Mouse (Mus musculus) cerebellum, postnatal 14 days (tissue): Measurements from ENCODE around the gene Ankub1.

ENCODE experiments used
- DNase-seq, 2 experiments: peaks; one replicate each; pipeline ENCODE4 v3.0.0; 2021; ENCODE audit warnings: mixed read lengths in 2 of 2

Ankub1 gene

DNA sequence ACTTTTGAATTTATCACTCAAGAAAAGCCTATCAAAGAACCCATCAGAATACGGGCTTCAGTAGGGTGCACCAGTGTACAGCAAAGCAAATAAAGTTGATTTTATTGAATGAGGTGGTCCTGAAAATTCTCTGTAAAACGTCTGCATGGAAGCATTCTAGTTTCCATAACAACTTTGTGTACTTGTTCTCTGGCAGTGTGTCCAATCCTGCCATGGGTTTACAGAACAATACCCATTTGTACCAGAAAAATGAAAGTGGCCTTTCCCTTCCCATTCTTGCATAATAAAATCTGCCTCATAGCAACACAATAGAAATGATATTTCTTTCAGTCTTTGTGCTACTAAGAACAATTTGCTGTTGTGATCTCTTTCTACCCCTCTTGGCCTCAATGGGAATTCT is at the start of gene Ankub1:
Gene Ankub1 (minus strand): TSS at position 81 of the 400 bp plus-strand sequence.
- no peak for DNase-seq

DNA sequence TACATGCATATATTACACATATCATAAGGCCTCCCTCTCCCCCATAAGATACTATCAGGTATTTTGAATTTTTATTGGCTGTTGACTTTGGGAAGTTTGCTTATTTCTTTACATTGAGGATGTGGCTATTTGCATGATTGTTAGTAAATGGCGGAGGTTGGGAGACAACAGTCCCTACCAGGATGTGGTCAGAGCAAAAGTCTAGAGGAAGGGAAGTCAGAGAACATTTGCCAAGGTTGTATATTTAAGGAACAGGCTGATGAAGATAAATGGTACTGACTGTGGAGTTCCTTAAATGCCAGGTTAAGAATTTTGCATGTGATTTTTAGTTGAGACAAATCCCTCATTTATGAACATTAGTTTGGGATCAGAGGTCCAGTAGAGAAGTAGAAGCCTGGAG is 47.2 kb upstream of the Ankub1 start:
- no peak for DNase-seq

DNA sequence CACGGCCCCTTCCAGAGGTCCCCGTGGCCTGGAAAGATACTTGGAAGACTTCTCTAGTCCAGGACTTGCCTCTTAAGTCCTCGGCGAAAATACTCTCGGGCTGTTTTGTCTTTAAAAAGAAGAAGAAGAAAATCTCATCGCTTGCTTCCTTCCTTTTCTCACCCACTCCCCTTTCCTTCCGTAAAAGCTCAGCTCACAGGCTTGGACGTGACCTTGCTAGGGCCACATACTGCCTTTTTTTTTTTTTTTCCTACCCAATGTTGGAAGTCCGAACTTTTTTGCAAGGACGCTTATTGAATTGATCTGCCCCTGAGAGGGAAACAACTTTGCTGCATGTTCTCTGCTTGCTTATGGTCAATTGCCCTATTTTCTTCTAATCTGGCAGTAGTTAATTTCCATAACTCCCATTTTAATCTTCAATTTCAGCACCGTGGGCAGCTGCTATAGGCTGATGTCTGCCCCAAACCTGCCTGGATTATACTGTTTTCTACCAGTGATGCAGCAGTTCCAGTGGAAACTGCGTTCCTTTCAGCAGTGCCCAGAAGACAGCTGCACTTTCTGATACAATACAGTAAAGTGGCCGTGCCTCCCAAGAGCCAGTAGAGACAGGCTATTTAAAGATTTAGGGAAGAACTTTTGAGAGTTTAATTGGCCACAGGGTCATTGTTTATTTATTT is 44.0 kb upstream of the Ankub1 start:
- DNase-seq, result no peak

DNA sequence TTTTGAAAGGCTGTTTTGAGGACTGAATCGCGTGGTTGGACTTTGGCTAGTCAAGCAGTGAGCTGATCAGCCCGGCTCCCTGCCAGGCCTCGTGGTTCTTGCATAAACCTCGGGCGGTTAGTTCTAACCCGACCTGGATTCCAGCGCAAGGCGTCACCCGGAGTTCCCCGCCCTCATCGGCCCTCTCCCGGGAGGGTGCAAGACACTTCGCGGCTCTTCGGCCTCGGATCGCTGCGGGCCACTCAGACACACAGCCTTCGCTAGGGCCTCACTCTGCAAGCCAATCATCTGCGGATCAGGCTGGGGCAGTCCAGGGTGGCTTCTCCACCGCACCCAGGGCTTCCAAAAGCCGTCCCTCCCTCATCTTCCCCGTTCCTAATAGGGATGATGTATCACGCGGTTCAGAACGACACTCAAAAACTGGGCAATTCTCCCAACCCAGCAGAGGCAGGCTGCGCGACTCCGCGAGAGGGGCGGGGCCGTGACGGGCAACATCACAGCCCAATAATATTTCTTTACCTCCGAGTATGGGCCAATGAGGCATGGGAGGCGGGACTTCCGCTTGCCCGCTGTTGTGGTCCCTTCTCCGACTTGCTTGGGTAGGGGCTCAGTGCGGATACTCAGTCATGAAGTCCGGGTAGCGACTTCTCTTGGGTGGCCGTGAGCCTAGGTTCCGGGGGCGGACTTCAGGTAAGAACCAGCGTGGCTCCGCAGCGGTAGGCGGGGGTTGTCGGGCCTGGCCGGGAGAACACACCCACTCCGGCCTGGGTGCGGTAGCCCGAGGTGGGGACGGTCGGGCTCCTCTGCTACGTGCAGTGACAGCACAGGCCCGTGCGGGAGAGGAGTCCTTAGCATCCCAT is 43.1 kb upstream of the Ankub1 start, which contains the start of gene Rnf13:
Gene Rnf13 (plus strand): TSS at position 552 of the 860 bp plus-strand sequence.
- peak; percentile 98 to 99 for DNase-seq

DNA sequence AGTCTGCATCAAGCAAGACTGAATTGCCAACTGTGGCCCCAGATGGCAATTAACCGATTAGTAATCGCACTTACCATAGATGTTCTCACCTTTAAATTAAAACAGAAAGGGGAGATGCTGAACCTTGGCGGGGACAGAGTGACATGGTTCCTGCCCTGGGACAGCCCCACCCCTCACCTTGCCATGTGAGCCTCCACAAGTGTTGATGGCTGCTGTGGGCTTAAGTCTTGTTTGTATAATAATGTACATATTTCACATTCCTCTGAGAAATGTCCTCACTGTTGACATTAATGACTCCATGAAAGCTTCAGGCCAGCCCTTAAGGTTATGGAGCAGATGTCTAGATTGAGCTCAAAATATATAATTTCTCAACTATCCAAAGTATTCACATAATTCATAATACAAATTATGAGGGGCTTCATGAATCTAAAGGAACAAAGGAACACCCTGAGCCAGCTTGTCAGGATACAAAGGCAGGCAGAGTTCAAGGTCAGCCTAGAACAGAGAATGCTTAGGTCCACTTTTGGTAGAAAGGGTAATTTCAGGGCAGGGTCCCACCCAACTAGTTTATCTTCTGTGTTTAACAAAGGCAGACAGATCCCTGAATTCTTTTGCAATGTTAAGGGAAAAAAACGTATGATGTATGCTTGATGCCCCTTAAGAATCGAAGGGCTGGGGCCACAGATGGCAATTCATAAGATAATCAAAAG is 39.8 kb upstream of the Ankub1 start:
- DNase-seq, result no peak

DNA sequence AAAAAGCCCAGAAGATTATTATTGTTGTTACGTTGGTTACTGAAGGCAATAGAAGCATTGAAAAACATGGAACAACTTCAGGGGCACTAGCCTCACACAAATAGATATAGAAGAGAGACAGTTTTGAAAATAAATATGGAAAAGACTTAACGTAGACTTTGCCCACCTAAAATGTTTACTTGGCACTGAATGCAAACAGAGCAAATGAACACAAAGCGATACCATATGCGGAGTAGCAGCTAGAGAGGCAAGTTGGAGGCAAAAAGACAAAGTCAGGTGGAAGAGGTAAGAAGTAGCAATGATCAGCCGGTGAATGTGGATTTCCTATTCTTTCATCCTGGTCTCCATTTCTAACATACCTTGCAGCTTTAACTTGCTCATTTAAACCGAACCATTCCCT is 21.6 kb upstream of the Ankub1 start:
- no peak for DNase-seq

DNA sequence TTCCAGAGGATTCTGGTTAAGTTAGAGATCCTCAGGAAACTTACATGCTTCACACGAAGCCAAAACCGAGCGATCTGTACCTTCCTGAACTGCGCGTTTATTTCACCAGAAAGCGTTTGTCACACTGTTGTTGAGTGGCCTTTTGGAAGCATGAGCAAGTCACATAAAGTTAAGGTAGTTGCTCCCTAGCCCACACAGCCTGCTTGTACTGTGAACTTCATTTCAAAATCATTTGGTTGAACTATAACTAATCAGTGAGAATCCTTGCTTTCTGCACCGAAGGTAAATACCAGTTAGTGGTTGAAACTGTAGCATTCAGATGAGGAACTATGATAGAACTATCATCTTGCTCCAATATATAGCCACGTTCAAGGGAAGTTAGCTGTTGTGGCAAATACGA is 4.2 kb upstream of the Ankub1 start:
- no peak for DNase-seq

DNA sequence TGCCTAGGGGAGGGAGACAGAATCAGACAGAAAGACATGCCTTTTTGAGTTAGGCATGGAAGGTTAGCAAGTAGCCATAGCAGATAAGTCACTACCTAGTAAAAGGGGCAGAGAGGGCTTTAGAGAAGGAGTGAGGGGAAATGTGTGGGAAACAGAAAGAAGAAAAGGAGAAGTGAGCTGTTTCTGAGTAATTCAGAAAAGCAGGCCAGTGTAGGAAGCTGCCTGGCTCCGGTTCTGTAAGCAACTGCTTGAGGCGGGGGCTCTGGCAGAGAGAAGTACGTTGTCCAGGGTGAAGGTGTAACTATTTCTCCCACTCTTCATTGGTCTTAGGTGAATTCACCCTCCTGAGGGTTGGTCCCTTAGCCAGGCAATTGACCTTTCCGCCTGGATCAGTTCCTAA is 3.6 kb upstream of the Ankub1 start:
- no peak for DNase-seq

DNA sequence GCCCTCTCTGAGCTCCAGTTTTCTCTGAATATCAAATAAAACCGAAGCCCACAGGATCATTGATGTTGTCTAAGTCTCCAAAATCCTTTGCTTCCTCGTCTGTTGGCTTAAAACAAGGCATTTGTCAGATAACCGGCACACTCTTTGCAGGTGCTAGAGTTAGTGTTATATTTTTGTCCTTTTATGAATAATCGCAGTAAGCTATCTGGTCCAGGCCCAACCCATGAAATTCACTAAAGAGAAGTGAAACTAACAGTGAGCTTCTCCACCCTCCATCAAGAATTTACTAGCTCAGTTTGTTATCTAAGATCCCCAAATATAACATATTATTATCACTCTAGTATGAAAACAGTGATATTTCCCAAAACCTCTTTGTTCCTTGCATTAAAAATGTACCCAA is 827 bp downstream of the Ankub1 start:
- no peak for DNase-seq

DNA sequence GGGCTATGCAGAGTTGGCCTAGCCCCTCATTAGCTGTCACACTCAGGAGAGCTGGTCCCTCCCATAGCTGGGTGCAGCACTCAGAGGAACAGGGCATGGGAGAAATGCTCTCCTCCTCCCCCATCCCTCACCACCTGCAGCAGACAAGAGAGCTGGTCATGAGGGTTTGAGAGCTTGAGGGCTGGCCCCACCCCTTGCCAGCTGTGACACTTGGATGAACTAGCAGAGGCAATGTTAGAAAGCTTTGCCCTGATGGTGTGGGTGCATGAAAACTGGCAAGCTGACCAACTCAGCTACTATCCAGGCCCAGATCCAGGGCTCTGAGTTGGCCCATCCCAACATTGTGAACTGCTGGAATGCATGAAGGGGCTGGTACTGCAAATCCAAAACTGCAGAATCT is 14.8 kb downstream of the Ankub1 start:
- DNase-seq, result no peak

DNA sequence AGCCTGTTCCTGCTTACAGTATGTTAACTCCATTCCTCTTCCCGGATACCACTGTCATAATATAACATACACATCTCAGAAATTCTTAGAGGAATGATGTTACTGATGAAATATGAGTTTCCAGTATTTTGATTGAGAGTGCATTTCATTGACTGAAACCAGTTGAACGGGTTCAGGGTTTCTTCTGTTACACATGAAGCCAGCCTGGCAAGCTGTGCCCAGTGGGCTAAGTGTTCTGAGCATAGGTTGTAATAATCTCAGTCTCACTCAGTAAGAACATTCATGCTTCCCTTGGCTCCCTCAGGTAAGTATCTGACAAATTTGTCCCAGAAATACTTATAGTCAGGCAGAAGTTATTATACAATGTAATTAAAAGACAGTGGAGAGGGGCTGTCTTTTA is 18.5 kb downstream of the Ankub1 start:
- DNase-seq, result no peak

DNA sequence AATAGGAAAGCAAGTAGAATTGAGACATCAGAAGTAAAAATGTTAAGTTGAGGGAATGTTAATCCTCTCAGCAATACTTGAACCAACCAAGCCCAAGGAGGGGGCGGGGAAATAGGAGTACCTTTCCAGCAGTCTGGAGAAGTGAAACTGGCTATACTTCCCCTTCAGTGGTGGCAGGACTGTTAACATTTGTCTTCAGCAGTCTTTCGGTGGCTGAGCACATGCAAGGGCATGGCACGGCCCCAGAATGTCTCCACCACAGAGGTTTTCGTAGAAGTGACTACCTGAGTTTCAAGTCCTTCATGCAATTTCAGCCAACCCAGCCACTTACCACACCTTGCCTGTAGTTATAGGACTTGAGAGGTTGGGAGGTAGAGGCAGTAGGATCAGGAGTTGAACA is 19.0 kb downstream of the Ankub1 start:
- no peak for DNase-seq

DNA sequence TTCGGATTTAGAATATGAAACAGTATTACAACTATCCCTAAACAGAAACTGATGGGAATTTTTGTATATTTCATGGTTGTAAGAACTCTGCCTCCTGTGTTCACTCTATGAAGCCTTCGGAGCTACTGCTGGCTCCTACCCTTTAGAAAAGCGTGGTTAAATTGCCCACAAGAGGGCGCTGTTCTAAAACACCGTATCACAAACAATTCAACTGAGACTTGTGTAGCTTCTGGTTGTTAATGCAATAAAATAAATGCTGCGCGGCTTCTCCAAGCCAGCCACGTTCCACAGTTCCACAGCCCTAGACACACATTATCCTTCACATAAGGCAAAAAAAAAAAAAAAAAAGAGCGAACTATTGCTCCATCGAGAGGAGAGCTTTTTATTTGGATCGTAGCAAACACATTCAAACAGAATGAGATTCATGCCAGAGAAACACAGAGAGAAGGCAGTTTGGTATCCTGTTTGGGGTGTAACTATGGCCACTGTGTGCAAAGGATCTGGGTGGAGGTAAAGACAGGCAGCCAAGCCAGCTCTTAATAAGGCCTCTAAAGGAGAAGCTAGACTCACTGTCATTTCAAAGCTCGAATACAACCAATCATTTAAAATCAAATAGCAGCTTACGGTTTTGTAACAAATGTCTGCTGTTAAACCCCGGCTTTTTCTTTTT is 25.4 kb downstream of the Ankub1 start:
- peak; percentile 82 to 85 for DNase-seq

DNA sequence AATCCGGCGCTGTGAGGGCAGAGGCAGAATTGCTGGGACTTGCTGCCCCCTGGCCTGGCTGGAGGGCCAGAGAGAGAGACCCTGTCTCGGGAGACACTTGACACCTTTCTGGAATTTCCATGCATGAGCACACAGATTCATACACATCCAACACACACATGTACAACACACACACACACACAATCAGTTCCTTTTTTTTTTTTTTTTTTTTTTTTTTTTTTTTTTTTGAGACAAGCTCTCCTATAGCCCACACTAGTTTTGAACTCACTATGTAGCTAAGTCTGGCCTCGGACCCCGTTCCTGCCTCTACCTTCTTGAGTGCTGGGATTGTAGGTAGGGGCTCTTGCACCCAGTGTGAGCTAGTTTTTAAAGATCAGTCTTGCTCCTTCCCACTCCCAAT is 26.7 kb downstream of the Ankub1 start:
- DNase-seq, result no peak

DNA sequence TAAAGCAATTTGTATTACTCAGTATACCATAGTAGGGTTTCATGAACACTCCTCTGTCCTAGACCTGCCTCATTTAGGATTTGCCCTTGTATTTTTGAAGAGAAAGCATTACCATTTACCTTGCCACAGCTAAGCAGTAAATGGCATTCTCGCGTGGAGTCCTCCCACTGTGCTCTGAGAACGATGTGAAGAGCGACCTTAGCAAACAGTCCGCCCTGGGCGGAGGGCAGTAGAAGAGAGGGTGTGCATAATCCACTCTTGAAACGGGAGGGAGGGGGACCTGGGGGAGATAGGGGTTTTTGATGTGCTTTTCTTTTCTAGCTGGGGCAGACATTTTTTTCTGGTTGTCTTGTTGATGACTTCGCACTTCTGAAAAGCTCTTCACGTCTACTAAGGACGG is 27.9 kb downstream of the Ankub1 start:
- no peak for DNase-seq

DNA sequence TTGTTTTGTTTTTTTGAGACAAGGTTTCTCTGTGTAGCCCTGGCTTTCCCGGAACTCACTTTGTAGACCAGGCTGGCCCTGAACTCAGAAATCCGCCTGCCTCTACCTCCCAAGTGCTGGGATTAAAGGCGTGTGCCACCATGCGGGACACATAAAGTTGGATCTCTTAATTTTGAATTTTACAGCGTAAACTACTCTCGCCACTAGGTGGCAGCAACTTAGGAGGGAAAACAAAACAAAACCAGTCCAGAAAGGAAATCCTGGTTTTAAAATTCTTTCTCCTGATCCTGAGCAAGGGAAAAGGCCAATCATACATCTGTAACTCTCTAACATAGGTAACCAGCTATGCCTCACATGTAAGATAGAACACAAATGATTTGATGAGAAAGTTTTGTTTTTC is 28.9 kb downstream of the Ankub1 start:
- peak; percentile 66 to 71 for DNase-seq

DNA sequence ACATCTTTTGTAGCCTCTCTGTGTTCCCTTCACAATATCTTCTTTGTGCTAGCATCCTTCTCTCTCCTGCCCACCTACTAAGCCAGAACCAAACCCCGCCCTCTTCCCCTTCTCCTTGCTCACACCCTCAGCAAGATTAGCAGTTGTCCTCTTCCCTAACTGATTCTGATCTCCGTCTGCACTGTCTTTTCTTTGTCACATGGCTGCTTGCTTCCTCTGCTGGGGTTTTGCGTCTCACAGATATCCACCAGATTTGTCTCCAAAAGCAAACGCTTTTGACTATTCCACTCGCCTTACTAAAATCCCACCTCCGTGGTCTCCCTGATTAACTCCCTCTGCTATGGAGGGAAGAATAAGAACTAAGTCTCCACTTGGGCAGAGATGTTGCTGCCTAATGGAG is 34.0 kb downstream of the Ankub1 start:
- no peak for DNase-seq

DNA sequence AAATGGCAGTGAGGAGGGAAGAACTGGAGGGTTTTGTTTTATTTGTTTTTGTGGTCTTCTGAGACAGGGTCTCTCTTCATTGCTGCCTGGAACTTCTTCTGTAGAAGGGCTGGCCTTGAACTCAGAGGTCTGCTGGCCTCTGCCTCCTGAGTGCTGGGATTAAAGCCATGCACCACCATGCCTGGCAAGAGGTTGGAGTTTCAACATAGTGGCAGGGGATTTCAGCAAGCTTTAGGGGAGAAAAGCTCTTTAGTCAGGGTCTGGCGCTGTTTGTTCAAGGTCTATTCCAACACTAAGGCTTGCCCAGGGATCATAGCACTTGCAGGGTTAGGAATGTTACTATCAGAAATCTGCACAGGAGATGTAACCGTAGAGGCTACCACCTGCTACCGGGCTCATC is 39.0 kb downstream of the Ankub1 start:
- no peak for DNase-seq

DNA sequence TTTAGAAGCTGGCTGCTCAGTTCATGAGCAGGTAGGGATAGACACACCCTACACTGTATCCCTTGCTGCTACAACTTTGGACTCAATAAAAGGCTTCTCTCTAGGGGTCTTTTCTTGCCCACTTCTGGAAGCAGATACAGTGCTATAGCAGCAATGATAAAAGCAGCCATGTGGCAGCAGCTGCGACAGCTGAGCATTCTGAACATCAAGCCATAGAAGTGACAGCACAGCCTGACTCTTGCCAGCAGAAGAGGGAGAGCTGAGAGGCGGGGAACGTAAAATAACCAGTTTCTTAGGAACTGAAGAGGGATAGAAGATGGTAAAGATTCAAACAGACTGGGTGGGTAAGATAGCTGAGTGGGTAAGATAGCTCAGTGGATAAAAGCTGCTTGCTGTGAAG is 40.1 kb downstream of the Ankub1 start:
- DNase-seq, result no peak

DNA sequence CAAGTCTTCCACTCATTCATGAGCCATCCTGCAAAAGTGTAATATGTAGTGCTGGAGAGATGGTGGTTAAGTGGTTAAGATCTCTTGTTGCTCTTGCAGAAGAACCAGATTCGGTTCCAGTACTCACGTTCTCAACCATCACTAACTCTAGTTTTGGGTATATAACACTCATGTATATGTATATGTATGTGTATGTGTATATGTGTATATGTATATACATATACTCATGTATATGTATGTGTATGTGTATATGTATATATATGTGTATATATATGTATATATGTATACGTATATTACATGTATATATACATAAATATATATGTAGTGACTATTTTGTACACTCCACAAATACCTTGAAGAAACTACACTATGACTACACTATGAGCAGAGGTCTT is 40.7 kb downstream of the Ankub1 start:
- no peak for DNase-seq

DNA sequence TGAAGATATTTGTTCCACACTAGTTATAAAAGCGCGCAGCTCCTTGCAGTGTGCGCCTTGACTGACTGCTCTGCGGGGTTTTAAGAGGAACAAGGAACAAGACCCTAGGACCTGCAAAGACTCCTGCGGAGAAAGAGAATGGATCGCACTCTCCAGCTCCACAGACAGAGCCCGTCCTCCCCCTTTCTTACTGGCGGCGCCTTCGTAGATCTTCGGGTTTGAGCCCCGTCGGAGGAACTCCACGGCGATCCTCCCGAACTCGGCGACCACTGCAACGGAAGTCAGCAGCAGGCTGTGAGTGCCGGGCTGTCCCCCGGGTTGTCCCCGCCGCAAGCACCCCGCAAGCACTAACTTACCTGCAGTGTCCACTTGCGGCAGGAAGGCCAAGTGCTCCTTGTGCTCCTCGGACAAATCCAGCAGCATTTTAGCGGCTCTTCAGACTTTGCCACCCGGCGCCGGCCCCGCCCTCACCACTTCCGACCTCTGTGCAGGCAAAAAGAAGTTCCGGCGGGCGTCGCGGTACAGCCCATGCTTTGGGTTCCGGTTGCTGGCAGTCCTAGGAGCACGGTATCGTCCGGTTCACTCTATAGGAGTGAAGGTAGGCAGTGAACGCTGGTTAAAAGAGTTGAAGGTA is 41.3 kb downstream of the Ankub1 start, which contains the start of gene Commd2:
Gene Commd2 (minus strand): TSS at position 485 of the 634 bp plus-strand sequence.
- DNase-seq, result peak; percentile 96

DNA sequence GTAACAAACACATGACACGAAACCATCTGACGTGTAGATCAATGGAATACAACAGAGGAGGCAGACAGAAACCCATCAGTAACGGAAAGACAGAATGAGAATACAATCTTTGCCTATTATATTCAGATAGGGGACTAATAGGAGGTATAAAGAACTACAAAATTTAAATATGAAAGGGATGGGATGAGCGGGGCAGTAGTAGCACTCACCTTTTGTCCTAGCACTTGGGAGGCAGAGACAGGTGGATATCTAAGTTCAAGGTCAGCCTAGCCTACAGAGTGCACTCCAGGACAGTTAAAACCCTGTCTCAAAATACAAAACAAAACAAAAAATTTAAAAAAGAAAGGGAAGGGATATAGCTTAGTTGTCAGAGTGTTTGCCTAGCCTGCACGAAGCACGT is 49.4 kb downstream of the Ankub1 start:
- no peak for DNase-seq

DNA sequence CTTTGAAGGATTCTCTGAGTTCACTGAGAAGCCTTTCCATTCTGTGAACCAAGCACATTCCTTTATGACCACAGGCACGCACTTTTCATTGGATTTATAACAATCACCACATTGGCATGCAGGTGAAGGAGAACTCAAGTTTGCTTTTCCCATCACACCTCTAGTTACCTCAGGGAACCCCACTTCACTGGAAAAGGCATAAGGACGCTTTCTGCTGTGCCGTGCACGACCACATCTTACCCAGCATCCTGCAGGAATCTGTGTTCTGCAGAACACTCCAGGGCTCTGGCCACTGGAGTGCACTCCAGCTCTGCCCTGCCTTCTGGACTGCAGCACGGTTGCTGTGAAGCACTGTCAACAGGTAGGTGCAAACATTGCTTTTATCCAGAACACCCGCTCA is 55.0 kb downstream of the Ankub1 start:
- no peak for DNase-seq
